Mouse (Mus musculus) limb, embryonic 14.5 days (tissue): ENCODE results near the gene Wdr4. TPM values are rescaled to one million over a fixed set of nuclear protein-coding genes. Genes with fewer than 3 reads are reported as not detected.
A peak's percentile ranks its signal among the peaks of the same experiment; 100 is the strongest.

Source experiments
- ATAC-seq: fragments of 200-750 bp; cut with Nextera tagmentation; 2 replicates; pipeline ENCODE4 v1.8.0; 2017; ENCODE audit warnings: low read depth, moderate number of reproducible peaks, moderate TSS enrichment; ENCODE audit not compliant: low FRiP score
- DNase-seq: peaks from one replicate; pipeline ENCODE4 v3.0.0-alpha.2; 2015; ENCODE audit warnings: low spot score
- H3K27ac ChIP-seq: fragments of 300-500 bp; sonication (generic); replicated peaks from 2 replicates; pipeline ENCODE4 v1.5.1; 2014; ENCODE audit warnings: low read depth, mild to moderate bottlenecking, low read length, moderate library complexity, mixed read lengths
- H3K27me3 ChIP-seq: fragments of 300-500 bp; sonication (generic); 2 replicates; pipeline ENCODE4 v1.6.1; 2014; ENCODE audit warnings: low read length, mixed read lengths; ENCODE audit not compliant: control insufficient read depth, insufficient read depth
- H3K36me3 ChIP-seq: fragments of 300-500 bp; sonication (generic); 2 replicates; pipeline ENCODE4 v1.6.1; 2014; ENCODE audit warnings: mild to moderate bottlenecking, low read length, moderate library complexity, mixed read lengths; ENCODE audit not compliant: control insufficient read depth, insufficient read depth
- H3K4me1 ChIP-seq: fragments of 300-500 bp; sonication (generic); 2 replicates; pipeline ENCODE4 v1.6.1; 2014; ENCODE audit warnings: antibody characterized with exemption, low read length, mixed read lengths; ENCODE audit not compliant: control insufficient read depth, insufficient read depth
- H3K4me2 ChIP-seq: fragments of 300-500 bp; sonication (generic); replicated peaks from 2 replicates; pipeline ENCODE4 v1.6.1; 2014; ENCODE audit warnings: low read depth, mild to moderate bottlenecking, low read length, moderate library complexity; ENCODE audit not compliant: severe bottlenecking
- H3K4me3 ChIP-seq: fragments of 300-500 bp; sonication (generic); replicated peaks from 2 replicates; pipeline ENCODE4 v1.5.1; 2014; ENCODE audit warnings: low read length
- H3K9ac ChIP-seq: fragments of 300-500 bp; sonication (generic); 2 replicates; pipeline ENCODE4 v1.6.1; 2014; ENCODE audit warnings: mild to moderate bottlenecking, low read depth, low read length, moderate library complexity; ENCODE audit not compliant: severe bottlenecking
- H3K9me3 ChIP-seq: fragments of 300-500 bp; sonication (generic); 2 replicates; pipeline ENCODE4 v1.6.1; 2016; ENCODE audit warnings: low read length; ENCODE audit not compliant: control insufficient read depth
- POLR2A ChIP-seq: fragments of 200-500 bp; IDR thresholded peaks from 2 replicates; pipeline ENCODE4 v1.8.0; 2012; ENCODE audit warnings: inconsistent platforms, mild to moderate bottlenecking, moderate library complexity, borderline replicate concordance; ENCODE audit not compliant: insufficient read depth, insufficient read length; ENCODE audit errors: extremely low read depth
- WGBS: fragments of 180-500 bp; shearing (Covaris S2); extraction: QIAGEN DNeasy Blood & Tissue Kit; methylation state at CpG from one replicate; pipeline ENCODE4 v1.1.7; 2014; 5-methylcytosine and 5-hydroxymethylcytosine counted together
- polyA plus RNA-seq, 2 experiments: library from polyadenylated mRNA; depleted of rRNA in 1 of 2; stranded (reverse) in 1 of 2; unstranded in 1 of 2; fragments of >200 nt; fragmentation: Nextera tagmentation in 1 of 2; extraction: Ambion mirVana in 1 of 2; gene quantifications; 2 replicates each; pipeline versions ENCODE4 v1.2.1 to v1.2.3; 2012 to 2014

The Wdr4 gene
- polyA plus RNA-seq, 2 experiments: 29.6 to 45.0 TPM

DNA sequence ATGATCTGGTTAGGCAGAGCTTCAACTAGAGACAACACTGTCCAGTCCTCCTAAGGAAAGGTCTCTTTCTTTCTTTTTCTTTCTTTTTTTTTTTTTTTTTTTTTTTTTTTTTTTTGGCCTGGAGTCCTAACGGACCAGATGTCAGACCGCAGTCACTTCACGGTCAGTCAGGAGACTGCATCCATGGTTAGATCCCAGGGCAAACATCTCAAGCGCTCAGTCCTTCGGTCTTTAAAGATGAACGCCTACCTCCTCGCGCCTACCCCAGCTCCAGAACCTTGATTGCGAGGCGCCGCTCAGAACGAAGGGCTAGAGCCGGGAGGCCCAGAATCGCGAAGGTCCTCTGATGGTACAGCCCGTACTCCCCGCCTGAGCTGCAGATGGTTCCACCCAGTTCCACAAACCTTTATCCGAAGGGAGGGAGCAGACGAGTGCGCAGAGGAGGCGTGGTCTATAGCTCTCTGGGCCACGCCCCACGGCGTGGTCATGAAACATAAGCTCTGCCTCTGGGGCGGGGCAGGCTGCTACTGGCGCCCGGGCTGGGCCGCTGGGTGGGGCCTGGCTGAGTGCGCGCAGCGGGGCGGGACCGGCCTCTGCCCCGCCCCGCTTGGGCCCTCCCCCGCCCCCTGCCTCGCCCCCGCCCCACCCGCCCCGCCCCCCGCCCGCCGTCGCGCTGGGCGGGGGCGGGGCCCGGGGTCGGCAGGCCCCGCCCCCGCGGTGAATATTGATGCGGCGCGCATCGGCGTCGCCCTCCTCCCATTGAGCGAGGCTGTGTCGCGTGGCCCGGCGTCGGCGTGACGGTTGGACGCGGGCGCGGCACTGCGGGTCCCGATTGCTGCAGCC is 44.5 kb upstream of the Wdr4 start, which contains the start of gene Pknox1:
Pknox1 (plus strand) TSS at position 720 of the 843 bp plus-strand sequence.
- H3K9me3 ChIP-seq: no peaks in the 10 kb centered on the region
- peak within 1 kb of the TSS; percentile 90 for H3K4me3 ChIP-seq
- no peaks in the 10 kb centered on the region; the same call in 1 of the 2 replicates for H3K36me3 ChIP-seq
- peak within 1 kb of the TSS; percentile 98 for H3K27ac ChIP-seq
- no peaks in the 10 kb centered on the region for H3K27me3 ChIP-seq
- peaks cover 25% of the 10 kb centered on the region for H3K4me1 ChIP-seq
- peak; percentile 61; the same call in 1 of the 2 replicates for TF ChIP-seq POLR2A
- peak within 1 kb of the TSS; percentile 91 for H3K9ac ChIP-seq
- H3K4me2 ChIP-seq: peak within 1 kb of the TSS; percentile 60
- DNase-seq (peak; percentile 100), ATAC-seq (peak; percentile 95)
- under 1% methylated on average over 36 of the region's 72 CpGs for WGBS

DNA sequence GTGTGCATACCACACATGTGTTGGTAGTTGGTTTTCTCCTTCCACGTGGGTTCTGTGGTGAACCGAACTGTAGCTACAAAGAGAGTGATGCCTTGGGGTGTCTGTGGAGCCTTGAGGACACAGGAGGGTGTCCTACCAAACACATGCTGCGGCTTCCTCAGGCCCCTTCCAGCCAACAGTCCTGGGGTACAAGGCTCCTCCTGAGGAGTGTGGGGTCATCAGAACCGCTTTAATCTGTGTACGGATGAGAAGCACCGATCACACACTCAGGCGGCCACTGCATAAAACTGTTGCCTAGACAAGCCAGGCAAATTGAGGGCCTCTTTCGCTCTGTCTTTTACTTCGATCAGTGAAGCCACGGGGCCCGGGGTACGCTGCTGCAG is 43.8 kb upstream of the Wdr4 start:
- no peaks in the 10 kb centered on the region; the same call in 1 of the 2 replicates for H3K36me3 ChIP-seq
- peaks cover 25% of the 10 kb centered on the region for H3K4me1 ChIP-seq
- peak overlapping the region; percentile 86 for H3K27ac ChIP-seq
- H3K27me3 ChIP-seq: no peaks in the 10 kb centered on the region
- peak overlapping the region; percentile 64 for H3K9ac ChIP-seq
- peak overlapping the region; percentile 37 for H3K4me3 ChIP-seq
- H3K4me2 ChIP-seq: peak overlapping the region; percentile 60
- no peak for DNase-seq
- TF ChIP-seq POLR2A: no peak
- 16% methylated on average over 12 of the region's 12 CpGs for WGBS
- ATAC-seq: no peak
- no peaks in the 10 kb centered on the region for H3K9me3 ChIP-seq

DNA sequence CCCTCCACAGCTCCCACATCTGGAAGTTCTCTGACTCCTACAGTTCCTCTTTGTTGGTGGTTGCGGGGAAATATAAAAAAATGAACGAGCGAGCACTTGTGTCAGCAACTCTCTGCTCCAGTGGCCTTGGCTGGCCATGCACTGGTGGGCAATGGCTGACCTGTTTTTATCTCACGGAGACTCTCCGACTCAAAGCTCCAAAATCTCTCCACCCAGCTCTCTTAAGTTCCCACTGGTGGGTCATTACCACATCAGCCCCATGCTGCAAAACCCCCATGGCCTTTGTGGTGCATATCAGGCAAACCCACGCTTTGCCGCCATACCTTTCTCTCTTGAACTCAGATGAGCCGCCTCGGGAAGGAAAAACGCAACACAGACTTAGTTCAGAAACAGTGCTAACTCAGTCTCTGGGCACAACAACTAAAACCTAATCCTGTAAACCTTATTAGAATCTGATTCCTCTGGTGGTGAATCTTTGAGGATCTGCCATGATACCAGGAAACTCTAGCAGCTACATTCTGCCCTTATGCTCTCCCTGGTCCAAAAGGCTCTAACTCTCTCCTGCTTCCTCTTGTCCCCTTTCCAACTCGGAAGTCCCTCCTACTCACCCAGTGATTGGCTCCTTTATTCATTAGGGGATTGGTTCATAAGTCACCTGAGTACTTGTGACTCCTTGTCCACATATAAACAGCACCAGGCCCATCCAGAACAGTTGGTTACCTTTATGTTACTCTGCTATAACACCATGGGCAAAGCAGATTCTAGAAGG is 39.4 kb upstream of the Wdr4 start:
- Histone ChIP-seq H3K9ac (no peak overlapping the region), H3K4me1 (peaks cover 19% of the 10 kb centered on the region), H3K36me3 (no peaks in the 10 kb centered on the region), H3K27ac (no peak overlapping the region), H3K4me2 (no peak overlapping the region), H3K9me3 (no peaks in the 10 kb centered on the region), H3K4me3 (no peak overlapping the region), H3K27me3 (no peaks in the 10 kb centered on the region)
- TF ChIP-seq POLR2A: no peak
- DNase-seq (no peak), ATAC-seq (no peak)
- 76% methylated on average over 11 of the region's 11 CpGs for WGBS

DNA sequence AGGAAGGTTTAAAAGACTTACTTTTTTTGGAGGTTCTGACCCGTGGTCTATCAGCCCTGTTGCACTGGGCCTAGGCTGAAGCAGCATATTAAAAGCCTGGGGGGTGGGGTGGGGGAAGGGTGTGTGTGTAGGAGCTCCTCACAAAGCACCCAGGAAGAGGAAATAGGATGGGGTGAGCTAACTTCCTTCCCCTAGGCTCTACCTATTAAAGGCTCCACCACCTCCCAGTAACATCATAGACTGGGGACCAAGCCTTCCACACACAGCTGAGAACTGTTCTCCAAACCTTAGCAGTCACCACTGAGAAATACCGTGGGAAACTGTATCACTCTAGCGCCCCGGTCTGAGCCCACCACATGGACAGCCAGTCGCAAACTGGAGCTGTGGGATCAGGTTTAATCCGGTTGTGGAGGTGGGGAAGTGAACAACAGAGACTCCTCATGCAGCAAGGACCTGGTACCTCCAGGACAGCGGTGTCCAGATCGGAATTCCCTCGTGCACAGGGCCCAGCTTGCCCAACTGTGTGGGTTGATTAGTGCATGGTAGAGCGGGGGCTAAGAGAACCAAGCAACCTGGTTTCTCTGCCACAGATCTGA is 38.3 kb upstream of the Wdr4 start:
- WGBS: 55% methylated on average over 10 of the region's 10 CpGs
- H3K4me3 ChIP-seq: no peak overlapping the region
- peaks cover 15% of the 10 kb centered on the region for H3K4me1 ChIP-seq
- no peak for TF ChIP-seq POLR2A
- no peaks in the 10 kb centered on the region for H3K9me3 ChIP-seq
- H3K4me2 ChIP-seq: no peak overlapping the region
- no peaks in the 10 kb centered on the region for H3K27me3 ChIP-seq
- no peaks in the 10 kb centered on the region for H3K36me3 ChIP-seq
- H3K9ac ChIP-seq: no peak overlapping the region
- H3K27ac ChIP-seq: peak overlapping the region; percentile 5
- DNase-seq (no peak), ATAC-seq (peak; percentile 33; the same call in 1 of the 2 replicates)
